Mouse (Mus musculus) layer of hippocampus, postnatal 25 days (tissue): ENCODE results near the gene Naa10. TPM values are rescaled to one million over a fixed set of nuclear protein-coding genes. Genes with fewer than 3 reads are reported as not detected.

Experiments
- DNase-seq, 2 experiments: peaks; one replicate each; pipeline ENCODE4 v3.0.0; 2022; ENCODE audit warnings: mixed read lengths in 2 of 2, low spot score in 1 of 2; ENCODE audit errors: extremely low spot score in 1 of 2
- total RNA-seq, 2 experiments: library from RNA; stranded (reverse); gene quantifications; 2 replicates each; pipeline ENCODE4 v1.2.3; 2021

Naa10 gene
- 10 to 100 TPM; 57.6 to 62.8 TPM for total RNA-seq

GRCm38 (mm10) chrX:73921823-73922549, at the start of gene Naa10, which contains the start of gene Arhgap4:
TSS of gene Naa10 (minus strand) at chrX:73921944.
TSS of gene Arhgap4 (minus strand) at chrX:73921870.
- DNase-seq, result peak; percentile 63 to 77

- DNase-seq, result no peak
Measured at GRCm38 (mm10) chrX:73970781-73971180, 49.0 kb upstream of the Naa10 start.

- no peak for DNase-seq
Measured at GRCm38 (mm10) chrX:73969729-73970128, 48.0 kb upstream of the Naa10 start.

- DNase-seq, result no peak
Measured at GRCm38 (mm10) chrX:73969167-73969566, 47.4 kb upstream of the Naa10 start.

- DNase-seq, result peak; percentile 67 to 74
Measured at GRCm38 (mm10) chrX:73967177-73968075, 45.7 kb upstream of the Naa10 start.

- DNase-seq, result peak; percentile 75 to 76
Measured at GRCm38 (mm10) chrX:73966248-73967176, 44.8 kb upstream of the Naa10 start, which contains the start of gene Hcfc1. TSS of gene Hcfc1 (minus strand) at chrX:73966357.

- peak; percentile 29 to 59 for DNase-seq
Measured at GRCm38 (mm10) chrX:73965307-73965706, 43.6 kb upstream of the Naa10 start.

- DNase-seq, result no peak
Measured at GRCm38 (mm10) chrX:73964363-73964762, 42.6 kb upstream of the Naa10 start.

GRCm38 (mm10) chrX:73954988-73955387, 33.2 kb upstream of the Naa10 start:
- no peak for DNase-seq

- DNase-seq, result no peak
Measured at GRCm38 (mm10) chrX:73952603-73953002, 30.9 kb upstream of the Naa10 start.

GRCm38 (mm10) chrX:73949341-73949740, 27.6 kb upstream of the Naa10 start:
- DNase-seq, result no peak

- DNase-seq, result peak in 1 of 2 experiments; percentile 51
Measured at GRCm38 (mm10) chrX:73948647-73949046, 26.9 kb upstream of the Naa10 start.

GRCm38 (mm10) chrX:73946896-73947295, 25.2 kb upstream of the Naa10 start:
- no peak for DNase-seq

GRCm38 (mm10) chrX:73942294-73942693, 20.6 kb upstream of the Naa10 start:
- DNase-seq, result no peak

GRCm38 (mm10) chrX:73941860-73942259, 20.1 kb upstream of the Naa10 start:
- no peak for DNase-seq

- DNase-seq, result no peak
Measured at GRCm38 (mm10) chrX:73931871-73932270, 10.1 kb upstream of the Naa10 start.

GRCm38 (mm10) chrX:73930402-73931062, 8.8 kb upstream of the Naa10 start, which contains the start of gene Renbp:
TSS of gene Renbp (minus strand) at chrX:73930850.
- DNase-seq, result no peak

- DNase-seq, result no peak
Measured at GRCm38 (mm10) chrX:73922550-73922882, 772 bp upstream of the Naa10 start.

GRCm38 (mm10) chrX:73921285-73921822, 390 bp downstream of the Naa10 start:
- DNase-seq, result peak in 1 of 2 experiments; percentile 11
